Mouse (Mus musculus) stomach, postnatal 0 days (tissue): ENCODE data around the gene Lgals7.

Experiments
- CTCF ChIP-seq: IDR thresholded peaks from 2 replicates; pipeline ENCODE4 v1.5.1; 2016; ENCODE audit warnings: antibody characterized with exemption, low read depth, mild to moderate bottlenecking, moderate library complexity
- EP300 ChIP-seq: optimal IDR thresholded peaks from 2 replicates; pipeline ENCODE3; 2016; ENCODE audit warnings: antibody characterized with exemption

GRCm38 (mm10) chr7:28817524-28817923, 46.1 kb upstream of the Lgals7 start:
- no peak for TF ChIP-seq CTCF
- TF ChIP-seq EP300, result no peak
